Mouse (Mus musculus) spleen, adult 2 months (tissue): ENCODE results near the gene Htt. TPM values are rescaled to one million over a fixed set of nuclear protein-coding genes. Genes with fewer than 3 reads are reported as not detected.

Experiments
- DNase-seq, 2 experiments: peaks; one replicate each; pipeline versions ENCODE4 v3.0.0 to v3.0.0-alpha.2; 2012 to 2021; ENCODE audit warnings: low spot score in 2 of 2, low read depth in 1 of 2
- H3K27ac ChIP-seq: fragments of 200-500 bp; 2 replicates; pipeline ENCODE4 v1.5.1; 2012; ENCODE audit warnings: low read length, inconsistent platforms; ENCODE audit not compliant: insufficient read depth
- H3K27me3 ChIP-seq: fragments of 200-500 bp; 2 replicates; pipeline ENCODE4 v1.6.1; 2012; ENCODE audit warnings: mild to moderate bottlenecking, moderate library complexity, low read length, inconsistent platforms; ENCODE audit not compliant: control insufficient read depth, insufficient read depth
- H3K36me3 ChIP-seq: fragments of 200-500 bp; 2 replicates; pipeline ENCODE4 v1.6.1; 2012; ENCODE audit warnings: mild to moderate bottlenecking, low read length, inconsistent platforms; ENCODE audit not compliant: control insufficient read depth, insufficient read depth
- H3K4me1 ChIP-seq: fragments of 200-500 bp; 2 replicates; pipeline ENCODE4 v1.6.1; 2011; ENCODE audit warnings: inconsistent platforms; ENCODE audit not compliant: control insufficient read depth, insufficient read depth, insufficient read length
- H3K4me3 ChIP-seq: fragments of 200-500 bp; 2 replicates; pipeline ENCODE4 v1.5.1; 2011; ENCODE audit warnings: mild to moderate bottlenecking, inconsistent platforms; ENCODE audit not compliant: insufficient read depth, insufficient read length; ENCODE audit errors: extremely low read depth
- CTCF ChIP-seq: fragments of 200-500 bp; IDR thresholded peaks from 2 replicates; pipeline ENCODE4 v1.5.1; 2011; ENCODE audit warnings: mild to moderate bottlenecking, inconsistent platforms; ENCODE audit not compliant: insufficient read depth, insufficient read length, insufficient replicate concordance; ENCODE audit errors: extremely low read depth
- POLR2A ChIP-seq: fragments of 200-500 bp; IDR thresholded peaks from 2 replicates; pipeline ENCODE4 v1.6.1; 2011; ENCODE audit warnings: low read depth, low read length, inconsistent platforms
- whole genome bisulfite sequencing: fragments of 180-500 bp; shearing (Covaris S2); methylation state at CpG from one replicate; pipeline ENCODE4 v1.1.7; 2018; 5-methylcytosine and 5-hydroxymethylcytosine counted together
- polyA plus RNA-seq: library from polyadenylated mRNA; depleted of rRNA; stranded (reverse); fragments of >200 nt; gene quantifications from 2 replicates; pipeline ENCODE4 v1.2.3, GENCODE M21; 2012

The Htt gene
- polyA plus RNA-seq, 1 experiment = 11.9 TPM

DNA sequence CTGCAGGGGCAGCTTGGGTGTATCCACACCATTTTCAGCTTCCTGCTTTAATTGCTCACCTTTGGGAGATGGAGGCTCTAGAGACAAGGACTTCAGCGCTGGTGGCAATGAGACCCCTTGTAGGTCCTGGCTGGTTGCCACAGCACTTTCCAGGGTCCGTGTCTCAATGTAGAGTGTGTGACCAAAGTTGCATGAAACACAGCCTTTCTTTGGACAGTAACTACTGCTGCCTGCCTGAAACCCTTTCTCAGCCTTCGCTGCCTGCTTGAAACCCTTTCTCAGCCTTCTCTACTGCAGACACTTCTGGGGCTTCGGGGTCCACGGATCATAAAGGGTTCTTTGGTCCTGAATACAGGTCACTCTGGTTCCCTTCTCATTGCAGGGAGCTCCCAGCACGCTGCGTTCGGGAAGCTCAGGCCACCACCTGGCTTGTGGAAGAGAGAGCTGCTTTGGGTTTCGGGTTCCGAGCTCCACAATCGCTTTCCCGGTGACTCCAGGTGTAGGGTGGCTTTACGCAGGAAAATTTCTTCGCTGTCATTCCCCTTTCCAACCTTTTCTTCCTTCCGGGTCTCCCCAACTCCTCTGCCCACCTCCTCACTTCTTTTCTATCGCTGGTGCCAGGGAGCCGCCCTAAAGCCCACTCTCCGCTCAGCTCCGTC lies 561 bp upstream of the Htt start:
- Histone ChIP-seq H3K36me3 (no peaks in the 10 kb centered on the region), H3K27ac (peak overlapping the region; percentile 31), H3K4me1 (peaks cover 7% of the 10 kb centered on the region; the same call in 1 of the 2 replicates), H3K27me3 (no peaks in the 10 kb centered on the region; the same call in 1 of the 2 replicates), H3K4me3 (peak overlapping the region; percentile 82)
- 2% methylated on average over 19 of the region's 19 CpGs for whole genome bisulfite sequencing
- DNase-seq = peak in 1 of 2 experiments; percentile 8
- TF ChIP-seq CTCF = no peak
- TF ChIP-seq POLR2A = no peak

DNA sequence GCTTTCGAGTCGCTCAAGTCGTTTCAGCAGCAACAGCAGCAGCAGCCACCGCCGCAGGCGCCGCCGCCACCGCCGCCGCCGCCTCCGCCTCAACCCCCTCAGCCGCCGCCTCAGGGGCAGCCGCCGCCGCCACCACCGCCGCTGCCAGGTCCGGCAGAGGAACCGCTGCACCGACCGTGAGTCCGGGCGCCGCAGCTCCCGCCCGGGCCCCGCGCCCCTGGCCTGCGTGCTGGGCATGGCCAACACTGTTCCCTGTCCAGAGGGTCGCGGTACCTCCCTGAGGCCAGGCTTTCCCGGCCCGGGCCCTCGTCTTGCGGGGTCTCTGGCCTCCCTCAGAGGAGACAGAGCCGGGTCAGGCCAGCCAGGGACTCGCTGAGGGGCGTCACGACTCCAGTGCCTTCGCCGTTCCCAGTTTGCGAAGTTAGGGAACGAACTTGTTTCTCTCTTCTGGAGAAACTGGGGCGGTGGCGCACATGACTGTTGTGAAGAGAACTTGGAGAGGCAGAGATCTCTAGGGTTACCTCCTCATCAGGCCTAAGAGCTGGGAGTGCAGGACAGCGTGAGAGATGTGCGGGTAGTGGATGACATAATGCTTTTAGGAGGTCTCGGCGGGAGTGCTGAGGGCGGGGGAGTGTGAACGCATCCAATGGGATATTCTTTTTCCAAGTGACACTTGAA lies 533 bp downstream of the Htt start:
- 1% methylated on average over 44 of the region's 54 CpGs for WGBS
- H3K36me3 ChIP-seq = no peaks in the 10 kb centered on the region
- H3K27me3 ChIP-seq = no peaks in the 10 kb centered on the region; the same call in 1 of the 2 replicates
- H3K4me1 ChIP-seq = peaks cover 7% of the 10 kb centered on the region; the same call in 1 of the 2 replicates
- TF ChIP-seq CTCF = no peak
- no peak for TF ChIP-seq POLR2A
- peak in 1 of 2 experiments; percentile 15 for DNase-seq
- peak overlapping the region; percentile 26; the same call in 1 of the 2 replicates for H3K27ac ChIP-seq
- peak overlapping the region; percentile 82 for H3K4me3 ChIP-seq

DNA sequence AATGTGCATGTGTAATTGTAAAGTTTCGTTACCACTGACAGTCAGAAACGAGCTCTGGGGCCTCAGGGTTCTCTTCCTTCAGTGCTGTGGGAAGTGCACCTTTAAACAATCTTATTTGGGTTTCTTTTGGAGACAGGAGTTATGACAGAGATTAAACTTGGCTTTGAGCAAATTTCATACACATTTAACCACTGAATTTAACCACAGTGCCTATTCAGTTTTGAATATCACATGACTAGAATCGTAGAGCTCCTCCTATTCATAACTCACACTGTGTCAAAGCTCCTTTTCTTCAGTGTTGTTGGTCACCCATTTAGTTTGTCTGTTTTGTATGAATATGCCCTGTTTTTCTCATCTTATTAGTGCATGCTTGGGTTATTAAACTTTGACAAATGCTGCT lies 10.3 kb downstream of the Htt start:
- H3K27me3 ChIP-seq = no peaks in the 10 kb centered on the region
- no peak overlapping the region for H3K4me3 ChIP-seq
- TF ChIP-seq CTCF (no peak), POLR2A (no peak)
- WGBS = 56% methylated on average over 3 of the region's 3 CpGs
- no peak for DNase-seq
- no peaks in the 10 kb centered on the region for H3K36me3 ChIP-seq
- no peak overlapping the region for H3K27ac ChIP-seq
- H3K4me1 ChIP-seq = peaks cover 4% of the 10 kb centered on the region; the same call in 1 of the 2 replicates

DNA sequence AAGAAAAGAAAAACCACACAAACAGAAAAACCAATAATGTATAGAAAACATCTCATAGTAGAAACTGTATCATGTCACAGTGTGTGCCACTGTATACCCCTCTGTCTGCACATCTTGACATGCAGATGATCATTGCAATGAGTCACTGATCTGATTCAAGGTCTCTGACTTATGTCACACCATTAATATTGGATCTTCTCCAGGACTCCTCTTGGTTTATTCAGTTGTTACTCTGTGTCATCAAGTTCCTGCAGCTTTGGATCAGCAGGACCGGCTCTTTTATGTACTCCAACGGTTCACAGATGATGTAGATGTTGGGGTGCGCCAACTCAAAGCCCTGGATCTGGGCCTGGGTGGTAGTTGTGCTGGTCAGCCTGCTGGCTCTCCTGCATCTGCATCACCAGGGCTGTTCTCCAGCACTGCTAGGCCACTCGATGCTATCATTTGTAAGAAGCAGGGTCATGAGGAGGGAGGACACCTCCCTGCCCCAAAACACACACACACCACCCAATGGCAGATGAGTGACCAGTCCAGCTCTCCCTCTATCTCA lies 11.2 kb downstream of the Htt start:
- 91% methylated on average over 4 of the region's 4 CpGs for WGBS
- no peak for DNase-seq
- H3K27ac ChIP-seq = no peak overlapping the region
- peaks cover 4% of the 10 kb centered on the region; the same call in 1 of the 2 replicates for H3K4me1 ChIP-seq
- no peaks in the 10 kb centered on the region for H3K36me3 ChIP-seq
- H3K27me3 ChIP-seq = no peaks in the 10 kb centered on the region
- no peak overlapping the region for H3K4me3 ChIP-seq
- TF ChIP-seq CTCF = no peak
- TF ChIP-seq POLR2A = no peak

DNA sequence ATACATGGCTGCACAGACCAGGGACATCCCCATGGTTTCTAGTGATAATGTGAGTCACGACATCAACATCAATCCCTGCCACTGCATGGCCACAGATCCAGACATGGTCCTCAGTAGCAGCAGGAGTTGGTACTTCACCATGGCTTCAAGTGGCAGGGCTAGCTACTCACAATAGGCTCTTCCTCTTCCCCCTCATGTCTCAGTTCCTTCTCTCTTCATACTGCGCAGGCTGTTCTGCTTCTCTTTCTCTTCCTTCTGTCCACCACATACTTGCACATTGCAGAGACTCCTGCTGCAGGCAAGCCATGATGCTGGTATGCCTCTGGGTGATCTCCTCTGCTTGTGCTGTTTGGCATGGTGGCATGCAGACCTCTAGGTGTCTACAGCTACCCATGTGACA lies 11.9 kb downstream of the Htt start:
- H3K27me3 ChIP-seq = no peaks in the 10 kb centered on the region
- peaks cover 4% of the 10 kb centered on the region; the same call in 1 of the 2 replicates for H3K4me1 ChIP-seq
- TF ChIP-seq CTCF = no peak
- TF ChIP-seq POLR2A = no peak
- 61% methylated on average over 2 of the region's 2 CpGs for WGBS
- DNase-seq = no peak
- no peak overlapping the region for H3K27ac ChIP-seq
- no peaks in the 10 kb centered on the region for H3K36me3 ChIP-seq
- no peak overlapping the region for H3K4me3 ChIP-seq

DNA sequence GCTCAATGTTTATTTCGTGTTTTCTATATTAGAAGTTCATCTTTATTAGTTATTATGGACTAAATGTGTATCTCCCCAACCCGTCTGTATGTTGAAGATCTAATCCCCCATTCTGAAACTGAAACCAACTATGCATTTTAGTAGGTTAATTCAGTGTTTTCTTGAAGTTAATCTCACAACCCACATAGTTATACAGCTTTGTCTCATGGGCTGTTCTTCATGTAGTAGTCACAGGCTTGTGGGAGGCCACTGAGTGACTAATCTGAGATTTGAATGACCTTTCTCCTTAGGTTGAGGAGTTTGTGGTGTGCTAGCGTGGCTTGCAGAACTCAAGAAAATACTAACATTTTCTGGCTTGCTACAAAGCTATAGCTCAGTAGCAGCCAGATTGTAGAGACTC lies 23.5 kb downstream of the Htt start:
- no peak for DNase-seq
- no peaks in the 10 kb centered on the region for H3K27me3 ChIP-seq
- WGBS = 87% methylated on average over 3 of the region's 3 CpGs
- H3K4me3 ChIP-seq = no peak overlapping the region
- no peak overlapping the region for H3K27ac ChIP-seq
- TF ChIP-seq CTCF = no peak
- no peak for TF ChIP-seq POLR2A
- no peaks in the 10 kb centered on the region for H3K4me1 ChIP-seq
- peaks cover 5% of the 10 kb centered on the region for H3K36me3 ChIP-seq
